Mouse (Mus musculus) left cerebral cortex, postnatal 14 days (tissue): ENCODE measurements around the gene Gda. TPM values are rescaled to one million over a fixed set of nuclear protein-coding genes. Genes with fewer than 3 reads are reported as not detected.

Source experiments
- DNase-seq, 2 experiments: peaks; one replicate each; pipeline ENCODE4 v3.0.0; 2021 to 2022; ENCODE audit warnings: low spot score in 2 of 2, mixed read lengths in 1 of 2
- intact Hi-C: fragments of 180-260 bp; cut with DNase I; formaldehyde crosslinking; loops from one replicate; pipeline ENCODE4 v1.15.1; 2025
- total RNA-seq, 2 experiments: library from RNA; stranded (reverse); gene quantifications; 2 replicates each; pipeline ENCODE4 v1.2.3; 2021

Gda gene
- total RNA-seq, 2 experiments from 2014 or later: 246 to 253 TPM

- intact Hi-C loops: no loop called here
- no peak for DNase-seq
Measured at GRCm38 (mm10) chr19:21383491-21384226, 89.6 kb downstream of the Gda start.

- no peak for DNase-seq
- intact Hi-C loops: no loop called here
Measured at GRCm38 (mm10) chr19:21381696-21382095, 91.5 kb downstream of the Gda start.

GRCm38 (mm10) chr19:21379195-21379594, 94.0 kb downstream of the Gda start:
- DNase-seq: no peak

GRCm38 (mm10) chr19:21376445-21377218, 96.6 kb downstream of the Gda start:
- intact Hi-C loops: loop anchor here (10.0 kb wide), 3 partner anchors 342 to 928 kb away; no protein-coding TSS in a partner anchor
- DNase-seq: no peak

More at GRCm38 (mm10) chr19:21379195-21379594, 94.0 kb downstream of the Gda start:
- intact Hi-C loops: loop anchor here (10.0 kb wide), 3 partner anchors 344 to 926 kb away; no protein-coding TSS in a partner anchor

- intact Hi-C loops: loop anchor here (1.0 to 10.0 kb wide), 5 partner anchors 191 to 932 kb away; no protein-coding TSS in a partner anchor
- DNase-seq: peak; percentile 30 to 53
Measured at GRCm38 (mm10) chr19:21373073-21373755, 100.0 kb downstream of the Gda start.

- intact Hi-C loops: loop anchor here (1.0 to 10.0 kb wide), 5 partner anchors 192 to 932 kb away; no protein-coding TSS in a partner anchor
- no peak for DNase-seq
Measured at GRCm38 (mm10) chr19:21372395-21373072, 100.7 kb downstream of the Gda start.

GRCm38 (mm10) chr19:21371337-21371736, 101.9 kb downstream of the Gda start:
- intact Hi-C loops: loop anchor here (5.0 to 10.0 kb wide), 4 partner anchors 337 to 933 kb away; no protein-coding TSS in a partner anchor
- DNase-seq: no peak

GRCm38 (mm10) chr19:21370782-21371181, 102.5 kb downstream of the Gda start:
- DNase-seq: no peak
- intact Hi-C loops: loop anchor here (5.0 to 10.0 kb wide), 4 partner anchors 336 to 934 kb away; no protein-coding TSS in a partner anchor

GRCm38 (mm10) chr19:21369175-21369574, 104.1 kb downstream of the Gda start:
- intact Hi-C loops: no loop called here
- peak in 1 of 2 experiments; percentile 29 for DNase-seq

- DNase-seq: no peak
- intact Hi-C loops: no loop called here
Measured at GRCm38 (mm10) chr19:21368595-21368994, 104.7 kb downstream of the Gda start.

GRCm38 (mm10) chr19:21357792-21358191, 115.5 kb downstream of the Gda start:
- DNase-seq: no peak
- intact Hi-C loops: no loop called here

GRCm38 (mm10) chr19:21349634-21350033, 123.6 kb downstream of the Gda start:
- intact Hi-C loops: no loop called here
- no peak for DNase-seq

GRCm38 (mm10) chr19:21346646-21347045, 126.6 kb downstream of the Gda start:
- intact Hi-C loops: no loop called here
- no peak for DNase-seq

Other genes starting within 250 kb of the Gda start
- gene Zfand5, start 201.2 kb downstream of the Gda start, total RNA-seq: 100 to 1,000 TPM; 169 to 171 TPM
- 10 to 100 TPM; 19.8 to 22.6 TPM for gene 1110059E24Rik, start 179.5 kb upstream of the Gda start, total RNA-seq
- 10 to 100 TPM; 51.6 to 56.4 TPM for gene Abhd17b, start 179.7 kb upstream of the Gda start, total RNA-seq